Mouse (Mus musculus) lung, postnatal 0 days (tissue): Measurements from ENCODE around the gene Gli2.

Experiments
- CTCF ChIP-seq: IDR thresholded peaks from 2 replicates; pipeline ENCODE4 v1.5.1; 2016; ENCODE audit warnings: antibody characterized with exemption, mild to moderate bottlenecking
- EP300 ChIP-seq: IDR thresholded peaks from 2 replicates; pipeline ENCODE4 v1.6.1; 2016; ENCODE audit warnings: antibody characterized with exemption, mild to moderate bottlenecking, control low read depth

GRCm38 (mm10) chr1:118917520-118918220, 135.7 kb downstream of the Gli2 start:
- TF ChIP-seq EP300 (no peak), CTCF (no peak)
